Mouse (Mus musculus) cerebellum, adult (tissue): ENCODE results near the gene Hist1h1d.
"Not testable (repeated sequence)": the region's sequence is repeated elsewhere in the genome, so short reads cannot be mapped to it uniquely, and the experiment has no call there.

Source experiments
- ATAC-seq: cut with Nextera tagmentation; 2 replicates; pipeline ENCODE4 v1.9.2; 2017; ENCODE audit warnings: mild to moderate bottlenecking, moderate library complexity, mixed read lengths; ENCODE audit not compliant: insufficient number of reproducible peaks, low FRiP score, low TSS enrichment

Gene Hist1h1d

GRCm38 (mm10) chr13:23571504-23572217, 18.6 kb downstream of the Hist1h1d start:
- ATAC-seq, result not testable (repeated sequence)

DNA sequence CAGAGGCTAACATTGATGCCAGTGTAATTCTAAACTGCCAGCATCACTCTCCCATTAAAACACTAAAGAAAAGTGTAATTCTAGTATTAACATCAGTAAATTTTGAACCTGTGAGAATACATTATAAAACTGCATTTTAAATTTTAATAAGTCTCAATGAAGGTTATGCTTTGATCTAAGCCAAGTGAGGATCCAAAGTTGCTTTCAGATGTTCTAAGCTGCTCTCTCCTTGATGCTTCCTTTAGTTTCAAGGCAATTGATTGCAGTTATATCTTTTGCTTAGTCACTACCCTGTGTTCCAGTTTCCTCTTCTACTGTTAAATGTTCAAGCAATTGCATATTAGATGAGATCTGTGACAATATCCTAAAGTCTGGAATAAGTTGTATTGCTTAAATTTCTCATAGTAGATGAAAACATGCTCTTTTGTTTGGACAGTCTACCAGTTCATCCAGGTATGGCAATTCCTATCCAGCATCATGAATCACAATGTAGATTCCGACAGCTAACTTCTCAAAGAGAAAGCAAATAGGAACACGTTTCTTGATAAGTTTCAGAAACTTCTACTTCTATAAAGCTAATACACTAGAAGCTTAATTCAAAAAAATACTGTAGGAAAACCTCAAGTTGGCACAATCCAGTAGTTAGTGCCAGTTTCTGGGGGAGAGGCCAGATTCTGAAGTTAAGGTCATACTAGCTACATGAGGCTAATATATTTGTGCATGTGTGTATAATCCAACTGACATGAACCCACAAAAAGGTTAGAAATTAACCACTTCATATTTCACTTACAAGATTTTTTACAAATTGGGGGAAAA, 19.4 kb downstream of the Hist1h1d start:
- no peak for ATAC-seq

GRCm38 (mm10) chr13:23573034-23573897, 20.2 kb downstream of the Hist1h1d start:
- ATAC-seq, result not testable (repeated sequence)

GRCm38 (mm10) chr13:23573898-23574524, 20.9 kb downstream of the Hist1h1d start, which contains the start of the genes Hist1h2bf and Hist1h2ad:
Hist1h2bf (minus strand) TSS chr13:23574196.
Hist1h2ad (plus strand) TSS chr13:23574381.
- ATAC-seq, result peak; percentile 90

- not testable (repeated sequence) for ATAC-seq
Observed at GRCm38 (mm10) chr13:23574546-23575170, 21.6 kb downstream of the Hist1h1d start.

DNA sequence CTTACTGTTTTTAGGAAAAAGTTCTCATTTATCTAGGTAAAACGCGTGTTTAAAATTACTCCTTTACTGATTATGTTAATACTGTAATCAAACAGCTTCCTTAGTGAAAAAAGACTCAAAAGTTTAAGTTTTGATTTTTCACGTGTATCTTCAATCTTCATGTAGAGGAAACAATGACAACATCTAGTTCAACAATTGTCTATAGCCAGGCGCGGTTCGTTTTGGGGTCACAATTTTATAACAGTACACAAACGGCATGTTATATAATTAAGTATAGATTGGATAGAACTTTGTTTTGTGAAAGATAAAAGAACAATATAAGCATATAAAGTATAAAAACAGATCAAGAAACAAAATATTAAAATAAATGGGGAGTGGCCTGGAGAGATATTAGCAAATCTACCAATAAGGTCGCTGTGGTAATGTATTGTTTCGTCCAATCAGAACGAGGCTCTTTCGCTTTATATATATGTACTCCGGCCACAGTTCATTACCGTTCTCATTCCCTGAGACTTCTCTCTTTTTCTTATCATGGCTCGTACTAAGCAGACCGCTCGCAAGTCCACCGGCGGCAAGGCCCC, 22.3 kb downstream of the Hist1h1d start, which contains the start of gene Hist1h3d:
Hist1h3d (plus strand) TSS at position 493 of the 581 bp plus-strand sequence.
- ATAC-seq, result no peak

GRCm38 (mm10) chr13:23575864-23576313, 22.8 kb downstream of the Hist1h1d start:
- ATAC-seq, result not testable (repeated sequence)

DNA sequence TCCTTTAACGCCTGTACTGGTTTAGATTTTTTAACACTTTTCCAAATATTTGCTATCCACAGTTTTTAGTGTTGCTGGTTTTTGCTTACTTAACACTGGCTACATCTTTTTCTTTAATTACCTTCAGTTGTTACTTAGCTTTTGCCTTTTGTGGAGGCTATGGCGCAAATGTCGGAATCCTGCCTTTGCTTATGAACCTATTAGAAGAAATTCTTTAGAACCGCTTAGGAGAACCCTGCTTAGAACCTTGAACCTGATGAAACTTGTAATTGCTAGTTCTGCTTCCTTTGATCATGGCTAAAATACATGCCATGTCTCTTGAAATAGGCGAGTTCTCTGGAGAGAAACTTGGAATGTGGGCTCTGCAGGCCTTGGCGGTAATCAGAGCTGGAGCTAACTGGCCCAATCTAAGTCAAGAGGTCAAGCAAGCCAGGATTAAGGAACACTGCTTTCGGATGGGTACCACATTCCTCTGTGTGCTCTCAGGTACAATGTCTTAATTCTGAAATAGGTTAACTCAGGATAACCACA, 23.4 kb downstream of the Hist1h1d start:
- no peak for ATAC-seq

DNA sequence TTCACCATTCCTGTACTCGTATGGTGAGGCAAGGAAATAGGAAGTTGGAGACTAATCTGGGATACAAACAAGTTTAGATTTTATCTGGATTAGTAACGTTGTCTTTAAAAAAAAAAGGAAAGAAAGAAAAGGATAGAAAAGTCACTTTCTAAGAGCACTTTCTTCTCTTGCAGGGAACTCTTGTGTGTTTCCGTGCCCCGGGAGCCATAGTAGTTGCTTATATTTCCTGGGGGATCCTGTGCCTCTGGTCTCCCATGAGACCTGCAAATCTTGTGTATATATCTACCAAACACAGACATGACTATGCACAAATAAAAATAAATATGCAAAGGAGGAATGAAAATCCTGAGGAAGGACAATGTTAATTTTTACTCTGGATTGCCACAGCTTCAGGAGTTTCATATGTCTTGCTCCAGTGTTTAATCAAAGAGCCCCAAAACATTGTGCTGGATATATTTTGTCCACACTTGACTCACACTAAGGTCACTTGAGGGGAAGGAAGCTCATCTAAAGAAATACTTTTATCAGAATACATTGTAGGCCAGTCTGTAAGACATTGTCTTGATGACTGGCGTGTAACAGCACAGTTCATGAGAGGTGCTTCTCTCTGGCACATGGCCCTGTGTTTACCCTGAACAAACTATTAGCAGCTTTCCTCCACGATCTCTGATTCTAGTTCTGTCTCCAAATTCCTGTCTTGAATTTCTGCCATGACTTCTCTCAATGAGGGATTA, 24.0 kb downstream of the Hist1h1d start:
- no peak for ATAC-seq

DNA sequence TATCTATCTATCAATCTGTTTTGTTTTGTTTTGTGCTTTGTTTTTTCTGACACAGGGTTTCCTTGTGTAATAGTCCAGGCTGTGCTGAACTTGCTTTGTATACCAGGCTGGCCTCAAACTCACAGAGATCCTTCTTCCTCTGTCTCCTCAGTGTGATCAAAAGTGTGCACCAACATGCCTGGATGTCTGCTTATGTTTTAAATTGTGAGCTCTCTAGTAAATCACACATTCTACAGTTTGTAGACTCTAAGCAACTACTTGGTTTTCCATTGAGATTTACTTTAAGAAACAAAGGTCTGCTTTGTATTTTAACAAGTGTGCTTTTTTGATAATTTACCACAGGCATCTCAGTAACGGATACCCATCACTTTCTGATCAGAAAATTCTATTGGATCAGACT, 24.8 kb downstream of the Hist1h1d start:
- no peak for ATAC-seq

- ATAC-seq, result peak; percentile 89
Observed at GRCm38 (mm10) chr13:23581408-23582218, 28.6 kb downstream of the Hist1h1d start, which contains the start of gene Hist1h4d. Hist1h4d (plus strand) TSS chr13:23581598.

DNA sequence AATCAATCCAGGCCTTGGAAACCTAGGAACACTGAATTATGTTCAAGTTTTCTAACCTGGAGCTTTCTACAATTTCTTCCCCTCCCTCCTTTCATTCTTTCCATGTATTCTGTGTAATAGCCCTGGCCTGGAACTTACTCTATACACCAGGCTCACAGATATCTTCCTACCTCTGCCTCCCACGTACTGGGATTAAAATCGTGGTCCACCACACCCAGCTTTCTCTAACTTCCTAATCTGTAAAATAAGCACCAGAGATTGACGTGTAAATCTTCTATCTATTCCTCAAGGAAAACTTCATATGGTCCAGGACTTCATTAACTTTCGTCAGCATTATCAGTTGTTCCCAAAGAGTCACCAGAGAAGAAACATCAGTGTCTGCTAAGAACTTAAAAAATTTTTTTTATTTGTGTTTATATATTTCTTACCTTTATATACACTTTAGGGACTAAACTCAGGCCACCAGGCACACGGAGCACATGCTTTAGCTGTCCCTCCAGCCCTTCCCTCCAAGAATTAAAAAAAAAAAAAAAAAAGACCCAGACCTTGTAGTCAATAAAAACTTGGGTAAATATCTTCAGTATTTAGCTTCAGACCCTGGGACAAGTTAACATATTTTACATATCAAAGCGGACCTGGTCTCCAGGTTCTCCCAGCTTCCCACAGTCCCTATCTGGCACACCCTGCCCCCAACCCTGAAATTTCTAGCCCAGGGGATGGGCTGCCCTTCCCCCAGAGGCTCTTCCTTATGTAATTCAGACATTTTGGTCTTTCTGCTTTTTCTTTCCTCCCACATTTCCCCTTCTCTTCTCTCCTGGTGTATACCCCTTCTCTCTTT, 29.4 kb downstream of the Hist1h1d start:
- no peak for ATAC-seq

DNA sequence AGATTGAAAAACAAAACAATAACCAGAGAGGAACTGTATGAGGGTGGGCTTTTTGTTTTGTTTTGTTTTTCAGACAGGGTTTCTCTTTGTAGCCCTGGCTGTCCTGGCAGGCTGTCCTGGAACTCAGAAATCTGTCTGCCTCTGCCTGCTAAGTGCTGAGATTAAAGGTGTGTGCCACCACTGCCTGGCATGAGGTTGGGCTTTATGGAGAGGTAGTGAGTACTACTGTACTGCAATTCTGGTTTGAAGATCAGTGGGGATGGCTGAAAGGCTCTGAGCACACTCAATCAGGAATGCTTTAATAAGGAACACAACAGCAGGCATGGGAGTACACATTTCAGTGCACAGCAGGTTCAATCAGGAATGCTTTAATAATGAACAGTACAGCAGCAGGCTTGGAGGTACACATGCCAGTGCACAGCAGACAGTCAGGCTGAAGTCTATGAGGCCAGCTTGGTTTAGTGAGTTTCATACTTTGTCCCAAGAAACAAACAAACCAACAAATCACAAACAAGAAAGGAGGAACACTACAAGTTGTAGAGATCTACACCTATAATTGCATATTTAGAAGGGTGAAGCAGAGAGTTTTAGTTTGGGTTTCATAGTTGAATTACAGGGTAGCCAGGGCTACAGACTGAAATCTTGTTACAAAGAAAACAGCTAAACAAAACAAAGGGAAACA, 30.5 kb downstream of the Hist1h1d start:
- ATAC-seq, result no peak

DNA sequence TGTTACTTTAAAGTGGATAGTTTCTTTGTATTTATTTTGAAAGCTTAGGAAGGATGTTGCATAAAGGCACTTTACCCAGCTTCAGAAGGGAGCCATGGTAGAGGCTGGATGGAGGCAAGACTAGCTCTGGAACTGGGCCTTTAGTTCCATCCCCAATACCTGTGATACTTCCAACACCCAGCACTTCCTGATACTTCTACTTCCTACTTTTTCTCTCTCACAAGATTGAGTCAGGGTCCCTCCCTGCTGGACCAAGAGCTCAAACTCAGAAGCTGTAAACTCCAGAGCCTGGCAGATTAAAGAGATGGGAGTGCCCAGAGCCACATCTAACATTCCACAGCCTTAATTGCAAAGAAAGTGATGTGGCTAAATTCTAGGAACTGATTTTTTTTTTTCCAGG, 31.3 kb downstream of the Hist1h1d start:
- no peak for ATAC-seq

GRCm38 (mm10) chr13:23585029-23585441, 32.0 kb downstream of the Hist1h1d start:
- ATAC-seq, result no peak
